Mouse (Mus musculus) bone marrow, adult 2 months (tissue): Measurements from ENCODE around the gene Fancc.

ENCODE experiments used
- CTCF ChIP-seq: fragments of 200-500 bp; IDR thresholded peaks from 2 replicates; pipeline ENCODE4 v1.5.1; 2011; ENCODE audit warnings: low read length, control low read depth; ENCODE audit not compliant: control insufficient read depth, insufficient read depth
- POLR2A ChIP-seq: fragments of 200-500 bp; IDR thresholded peaks from 2 replicates; pipeline ENCODE4 v1.6.1; 2011; ENCODE audit warnings: low read depth, mild to moderate bottlenecking, control low read depth, low read length, borderline replicate concordance; ENCODE audit not compliant: control insufficient read depth

- no peak for TF ChIP-seq POLR2A
- no peak for TF ChIP-seq CTCF
Observed at GRCm38 (mm10) chr13:63255519-63256011, 241.5 kb downstream of the Fancc start.
